Mouse (Mus musculus) heart, postnatal 10 days (tissue): ENCODE data around the gene Ankrd34b. TPM values are rescaled to one million over a fixed set of nuclear protein-coding genes. Genes with fewer than 3 reads are reported as not detected.

ENCODE experiments used
- DNase-seq, 2 experiments: peaks; one replicate each; pipeline ENCODE4 v3.0.0; 2021
- intact Hi-C: fragments of 180-260 bp; cut with DNase I; formaldehyde crosslinking; loops from one replicate; pipeline ENCODE4 v1.15.1; 2025
- total RNA-seq, 2 experiments: library from RNA; stranded (reverse); gene quantifications; 2 replicates each; pipeline ENCODE4 v1.2.3; 2021

The Ankrd34b gene
- not detected for total RNA-seq

- intact Hi-C loops: no loop called here
- peak; percentile 8 to 20 for DNase-seq
Measured at GRCm38 (mm10) chr13:92425758-92426264, at the start of gene Ankrd34b. Gene Ankrd34b, plus strand, starts transcription at chr13:92425896.

GRCm38 (mm10) chr13:92387367-92387766 is 38.3 kb upstream of the Ankrd34b start:
- intact Hi-C loops: no loop called here
- no peak for DNase-seq

- DNase-seq: no peak
- intact Hi-C loops: no loop called here
Measured at GRCm38 (mm10) chr13:92393047-92393661, 32.5 kb upstream of the Ankrd34b start.

- DNase-seq: no peak
- intact Hi-C loops: no loop called here
Measured at GRCm38 (mm10) chr13:92398491-92399384, 27.0 kb upstream of the Ankrd34b start.

- intact Hi-C loops: no loop called here
- no peak for DNase-seq
Measured at GRCm38 (mm10) chr13:92402063-92402462, 23.6 kb upstream of the Ankrd34b start.

GRCm38 (mm10) chr13:92403496-92403895 is 22.2 kb upstream of the Ankrd34b start:
- DNase-seq: no peak
- intact Hi-C loops: no loop called here

GRCm38 (mm10) chr13:92410486-92410885 is 15.2 kb upstream of the Ankrd34b start:
- intact Hi-C loops: no loop called here
- DNase-seq: no peak

GRCm38 (mm10) chr13:92419630-92420029 is 6.1 kb upstream of the Ankrd34b start:
- intact Hi-C loops: no loop called here
- DNase-seq: no peak

- no peak for DNase-seq
- intact Hi-C loops: no loop called here
Measured at GRCm38 (mm10) chr13:92423711-92424110, 2.0 kb upstream of the Ankrd34b start.

- DNase-seq: peak; percentile 16 to 23
- intact Hi-C loops: no loop called here
Measured at GRCm38 (mm10) chr13:92426294-92427051, 777 bp downstream of the Ankrd34b start.

- peak; percentile 5 to 17 for DNase-seq
- intact Hi-C loops: no loop called here
Measured at GRCm38 (mm10) chr13:92427351-92427855, 1.7 kb downstream of the Ankrd34b start.

- DNase-seq: no peak
- intact Hi-C loops: no loop called here
Measured at GRCm38 (mm10) chr13:92438656-92439055, 13.0 kb downstream of the Ankrd34b start.

- DNase-seq: no peak
- intact Hi-C loops: no loop called here
Measured at GRCm38 (mm10) chr13:92440286-92440685, 14.6 kb downstream of the Ankrd34b start.

GRCm38 (mm10) chr13:92446872-92447271 is 21.2 kb downstream of the Ankrd34b start:
- intact Hi-C loops: no loop called here
- DNase-seq: no peak

GRCm38 (mm10) chr13:92464698-92465097 is 39.0 kb downstream of the Ankrd34b start:
- DNase-seq: no peak
- intact Hi-C loops: no loop called here

GRCm38 (mm10) chr13:92467891-92468290 is 42.2 kb downstream of the Ankrd34b start:
- intact Hi-C loops: no loop called here
- no peak for DNase-seq

GRCm38 (mm10) chr13:92469381-92469780 is 43.7 kb downstream of the Ankrd34b start:
- DNase-seq: no peak
- intact Hi-C loops: no loop called here

GRCm38 (mm10) chr13:92470151-92470550 is 44.5 kb downstream of the Ankrd34b start:
- DNase-seq: peak; percentile 9 to 13

GRCm38 (mm10) chr13:92483348-92483747 is 57.7 kb downstream of the Ankrd34b start:
- intact Hi-C loops: loop anchor here (1.0 to 5.0 kb wide), 3 partner anchors 125 to 676 kb away; partner anchors contain the start of gene Zcchc9
- DNase-seq: peak; percentile 61 to 71

More at GRCm38 (mm10) chr13:92470151-92470550, 44.5 kb downstream of the Ankrd34b start:
- intact Hi-C loops: no loop called here

- peak; percentile 92 to 93 for DNase-seq
- intact Hi-C loops: loop anchor here (1.0 to 5.0 kb wide), 3 partner anchors 125 to 677 kb away; partner anchors contain the start of gene Zcchc9
Measured at GRCm38 (mm10) chr13:92483852-92484463, 58.3 kb downstream of the Ankrd34b start, which contains the start of gene Fam151b. Gene Fam151b, minus strand, starts transcription at chr13:92484015.
